Mouse (Mus musculus): ENCODE measurements around the gene Gstm4. TPM values are rescaled to one million over a fixed set of nuclear protein-coding genes. Genes with fewer than 3 reads are reported as not detected.
A peak's percentile ranks its signal among the peaks of the same experiment; 100 is the strongest.

Gene Gstm4
- polyA plus RNA-seq, 1 experiment from 2014 or later = 13.5 TPM

GRCm38 (mm10) chr3:108072983-108073569 lies 28.4 kb upstream of the Gstm4 start:
- DNase-seq = peak; percentile 27
- no peak overlapping the region for H3K4me3 ChIP-seq (ENCODE audit: low read depth, low read length)
- peaks cover 21% of the 10 kb centered on the region for H3K4me1 ChIP-seq (ENCODE audit: insufficient read depth)
- no peak for ATAC-seq
- no peak overlapping the region for H3K4me2 ChIP-seq (ENCODE audit: low read depth, low read length)
- H3K36me3 ChIP-seq (replicated peaks; ENCODE audit: insufficient read depth, low read length) = peaks cover 41% of the 10 kb centered on the region
- no peaks in the 10 kb centered on the region for H3K27me3 ChIP-seq (ENCODE audit: insufficient read depth, low read length)
- 71% methylated on average over 10 of the region's 10 CpGs for WGBS (ENCODE audit: insufficient replicate concordance)
- no peaks in the 10 kb centered on the region for H3K9me3 ChIP-seq (ENCODE audit: low read length)
- no peak overlapping the region for H3K9ac ChIP-seq (replicated peaks)
- no peak overlapping the region for H3K27ac ChIP-seq (ENCODE audit: low read depth)
- TF ChIP-seq CTCF (IDR thresholded peaks at IDR 0.05; ENCODE audit: low read depth) = no peak

- no peaks in the 10 kb centered on the region for H3K27me3 ChIP-seq (ENCODE audit: insufficient read depth, low read length)
- 52% methylated on average over 10 of the region's 10 CpGs for WGBS (ENCODE audit: insufficient replicate concordance)
- DNase-seq (peak; percentile 90), ATAC-seq (peak; percentile 63)
- peak overlapping the region; percentile 36; the same call in 1 of the 2 replicates for H3K27ac ChIP-seq (ENCODE audit: low read depth)
- H3K4me1 ChIP-seq (ENCODE audit: insufficient read depth) = peaks cover 22% of the 10 kb centered on the region
- peak overlapping the region; percentile 65 for H3K4me2 ChIP-seq (ENCODE audit: low read depth, low read length)
- H3K36me3 ChIP-seq (replicated peaks; ENCODE audit: insufficient read depth, low read length) = peaks cover 16% of the 10 kb centered on the region
- no peak overlapping the region; the same call in 1 of the 2 replicates for H3K9ac ChIP-seq (replicated peaks)
- no peak overlapping the region for H3K4me3 ChIP-seq (ENCODE audit: low read depth, low read length)
- TF ChIP-seq CTCF (IDR thresholded peaks at IDR 0.05; ENCODE audit: low read depth) (peak; percentile 98), EP300 (IDR thresholded peaks at IDR 0.05; ENCODE audit: low read depth) (no peak)
- no peaks in the 10 kb centered on the region for H3K9me3 ChIP-seq (ENCODE audit: low read length)
These were observed 25.9 kb upstream of the Gstm4 start for GRCm38 (mm10) chr3:108070295-108071293.

GRCm38 (mm10) chr3:108069231-108069870 lies 24.7 kb upstream of the Gstm4 start:
- H3K9me3 ChIP-seq (ENCODE audit: low read length) = no peaks in the 10 kb centered on the region
- 44% methylated on average over 13 of the region's 13 CpGs for WGBS (ENCODE audit: insufficient replicate concordance)
- H3K27me3 ChIP-seq (ENCODE audit: insufficient read depth, low read length) = no peaks in the 10 kb centered on the region
- H3K4me3 ChIP-seq (ENCODE audit: low read depth, low read length) = no peak overlapping the region
- no peak overlapping the region; the same call in 1 of the 2 replicates for H3K9ac ChIP-seq (replicated peaks)
- H3K4me1 ChIP-seq (ENCODE audit: insufficient read depth) = peaks cover 25% of the 10 kb centered on the region
- H3K36me3 ChIP-seq (replicated peaks; ENCODE audit: insufficient read depth, low read length) = peaks cover 4% of the 10 kb centered on the region
- peak; percentile 66 for ATAC-seq
- peak overlapping the region; percentile 65 for H3K4me2 ChIP-seq (ENCODE audit: low read depth, low read length)
- DNase-seq = peak; percentile 60
- H3K27ac ChIP-seq (ENCODE audit: low read depth) = peak overlapping the region; percentile 71
- no peak for TF ChIP-seq EP300 (IDR thresholded peaks at IDR 0.05; ENCODE audit: low read depth)
- no peak for TF ChIP-seq CTCF (IDR thresholded peaks at IDR 0.05; ENCODE audit: low read depth)

GRCm38 (mm10) chr3:108068826-108069225 lies 24.1 kb upstream of the Gstm4 start:
- WGBS (ENCODE audit: insufficient replicate concordance) = 8% methylated on average over 1 of the region's 1 CpGs
- H3K36me3 ChIP-seq (replicated peaks; ENCODE audit: insufficient read depth, low read length) = no peaks in the 10 kb centered on the region; the same call in none of the 2 replicates
- peak overlapping the region; percentile 71 for H3K27ac ChIP-seq (ENCODE audit: low read depth)
- H3K9me3 ChIP-seq (ENCODE audit: low read length) = no peaks in the 10 kb centered on the region
- H3K4me3 ChIP-seq (ENCODE audit: low read depth, low read length) = no peak overlapping the region
- ATAC-seq (no peak), DNase-seq (peak; percentile 9)
- TF ChIP-seq EP300 (IDR thresholded peaks at IDR 0.05; ENCODE audit: low read depth) (no peak), CTCF (IDR thresholded peaks at IDR 0.05; ENCODE audit: low read depth) (no peak)
- H3K27me3 ChIP-seq (ENCODE audit: insufficient read depth, low read length) = no peaks in the 10 kb centered on the region
- H3K4me2 ChIP-seq (ENCODE audit: low read depth, low read length) = peak overlapping the region; percentile 65; the same call in 1 of the 2 replicates
- H3K9ac ChIP-seq (replicated peaks) = no peak overlapping the region; the same call in 1 of the 2 replicates
- peaks cover 25% of the 10 kb centered on the region for H3K4me1 ChIP-seq (ENCODE audit: insufficient read depth)

- no peak for TF ChIP-seq EP300 (IDR thresholded peaks at IDR 0.05; ENCODE audit: low read depth)
- TF ChIP-seq CTCF (IDR thresholded peaks at IDR 0.05; ENCODE audit: low read depth) = no peak
- no peak overlapping the region for H3K4me2 ChIP-seq (ENCODE audit: low read depth, low read length)
- peak overlapping the region; percentile 71 for H3K27ac ChIP-seq (ENCODE audit: low read depth)
- WGBS (ENCODE audit: insufficient replicate concordance) = 54% methylated on average over 6 of the region's 6 CpGs
- H3K27me3 ChIP-seq (ENCODE audit: insufficient read depth, low read length) = no peaks in the 10 kb centered on the region
- H3K9me3 ChIP-seq (ENCODE audit: low read length) = no peaks in the 10 kb centered on the region
- H3K36me3 ChIP-seq (replicated peaks; ENCODE audit: insufficient read depth, low read length) = no peaks in the 10 kb centered on the region; the same call in 1 of the 2 replicates
- DNase-seq (no peak), ATAC-seq (peak; percentile 78)
- no peak overlapping the region for H3K4me3 ChIP-seq (ENCODE audit: low read depth, low read length)
- no peak overlapping the region for H3K9ac ChIP-seq (replicated peaks)
- H3K4me1 ChIP-seq (ENCODE audit: insufficient read depth) = peaks cover 25% of the 10 kb centered on the region
These were observed 22.8 kb upstream of the Gstm4 start for GRCm38 (mm10) chr3:108067370-108067934.

All from liver, postnatal 0 days (tissue).